Mouse (Mus musculus) CH12.LX (cell line): ENCODE data around the gene St5. TPM values are rescaled to one million over a fixed set of nuclear protein-coding genes. Genes with fewer than 3 reads are reported as not detected.

Source experiments
- DNase-seq: peaks from one replicate; pipeline ENCODE4 v3.0.0-alpha.2; 2013; ENCODE audit errors: extremely low read depth
- H3K27ac ChIP-seq: 2 replicates; pipeline ENCODE4 v1.5.1; 2012; ENCODE audit warnings: low read depth, mild to moderate bottlenecking, control low read depth, moderate library complexity; ENCODE audit not compliant: insufficient read depth
- H3K27me3 ChIP-seq: replicated peaks from 2 replicates; pipeline ENCODE3; 2012; ENCODE audit warnings: inconsistent platforms
- H3K36me3 ChIP-seq, 2 experiments: replicated peaks in 1 of 2; 2 replicates each; pipeline versions ENCODE3 to v1.6.1; 2012; ENCODE audit warnings: inconsistent platforms in 1 of 2, low read length in 1 of 2, mild to moderate bottlenecking in 1 of 2, mixed read lengths in 1 of 2, moderate library complexity in 1 of 2; ENCODE audit not compliant: control insufficient read depth in 1 of 2, insufficient read depth in 1 of 2
- H3K4me1 ChIP-seq, 2 experiments: 2 replicates each; pipeline ENCODE4 v1.6.1; 2012; ENCODE audit warnings: inconsistent platforms in 1 of 2, moderate library complexity in 1 of 2; ENCODE audit not compliant: insufficient read depth in 2 of 2, control insufficient read depth in 1 of 2
- H3K4me2 ChIP-seq: 2 replicates; pipeline ENCODE4 v1.6.1; 2012; ENCODE audit warnings: low read depth, mild to moderate bottlenecking, control low read depth; ENCODE audit not compliant: poor library complexity, insufficient read depth, severe bottlenecking
- H3K4me3 ChIP-seq, 3 experiments: fragments of 150-350 bp in 1 of 3; sonication (generic) in 1 of 3; replicated peaks in 1 of 3; 2 replicates each; pipeline versions ENCODE3 to v1.5.1; 2011 to 2012; ENCODE audit warnings: low read depth in 2 of 3, low read length in 2 of 3, mild to moderate bottlenecking in 2 of 3, moderate library complexity in 2 of 3, control low read depth in 1 of 3, improper control_type of control experiment in 1 of 3, inconsistent platforms in 1 of 3, mixed read lengths in 1 of 3; ENCODE audit not compliant: poor library complexity in 1 of 3
- H3K79me2 ChIP-seq: replicated peaks from 2 replicates; pipeline ENCODE4 v1.6.1; 2012; ENCODE audit warnings: mild to moderate bottlenecking, moderate library complexity; ENCODE audit not compliant: control insufficient read depth, poor library complexity, insufficient read depth, severe bottlenecking; ENCODE audit errors: extremely low read depth
- H3K9ac ChIP-seq: 2 replicates; pipeline ENCODE4 v1.6.1; 2012; ENCODE audit warnings: low read depth, mild to moderate bottlenecking, control low read depth, moderate library complexity; ENCODE audit not compliant: insufficient read depth
- H3K9me3 ChIP-seq: replicated peaks from 2 replicates; pipeline ENCODE3; 2012; ENCODE audit warnings: low read length, inconsistent platforms, mixed read lengths
- BHLHE40 ChIP-seq: IDR thresholded peaks from 2 replicates; pipeline ENCODE4 v1.6.1; 2011; ENCODE audit warnings: mild to moderate bottlenecking, low read depth, low read length, improper control_type of control experiment
- CHD2 ChIP-seq: IDR thresholded peaks from 2 replicates; pipeline ENCODE4 v1.6.1; 2011; ENCODE audit warnings: low read length, improper control_type of control experiment
- ELF1 ChIP-seq: IDR thresholded peaks from 2 replicates; pipeline ENCODE4 v1.6.1; 2014; ENCODE audit warnings: low read depth, mild to moderate bottlenecking, inconsistent platforms, low read length, improper control_type of control experiment
- EP300 ChIP-seq: IDR thresholded peaks from 2 replicates; pipeline ENCODE4 v1.6.1; 2011; ENCODE audit warnings: low read length, improper control_type of control experiment
- ETS1 ChIP-seq: conservative IDR thresholded peaks from 2 replicates; pipeline ENCODE4 v1.6.1; 2012; ENCODE audit warnings: low read depth, mild to moderate bottlenecking, inconsistent platforms, low read length, improper control_type of control experiment, moderate library complexity
- HCFC1 ChIP-seq: IDR thresholded peaks from 2 replicates; pipeline ENCODE4 v1.6.1; 2012; ENCODE audit warnings: low read depth, mild to moderate bottlenecking, inconsistent platforms, low read length, improper control_type of control experiment
- IRF4 ChIP-seq: IDR thresholded peaks from 2 replicates; pipeline ENCODE4 v1.6.1; 2014; ENCODE audit warnings: low read depth, mild to moderate bottlenecking, inconsistent platforms, low read length, improper control_type of control experiment
- JUN ChIP-seq: IDR thresholded peaks from 2 replicates; pipeline ENCODE4 v1.6.1; 2011; ENCODE audit warnings: low read depth, mild to moderate bottlenecking, low read length, improper control_type of control experiment, moderate library complexity; ENCODE audit not compliant: insufficient read depth
- JUND ChIP-seq: conservative IDR thresholded peaks from 2 replicates; pipeline ENCODE4 v1.6.1; 2011; ENCODE audit warnings: low read depth, low read length, improper control_type of control experiment
- MAFK ChIP-seq: IDR thresholded peaks from 2 replicates; pipeline ENCODE4 v1.6.1; 2011; ENCODE audit warnings: low read length, improper control_type of control experiment; ENCODE audit not compliant: insufficient replicate concordance
- MAX ChIP-seq: IDR thresholded peaks from 2 replicates; pipeline ENCODE4 v1.6.1; 2011; ENCODE audit warnings: low read length, improper control_type of control experiment
- MXI1 ChIP-seq: IDR thresholded peaks from 2 replicates; pipeline ENCODE4 v1.6.1; 2011; ENCODE audit warnings: mild to moderate bottlenecking, low read depth, low read length, improper control_type of control experiment
- NRF1 ChIP-seq: IDR thresholded peaks from 2 replicates; pipeline ENCODE4 v1.6.1; 2014; ENCODE audit warnings: low read depth, mild to moderate bottlenecking, inconsistent platforms, low read length, improper control_type of control experiment, moderate library complexity
- POLR2AphosphoS2 ChIP-seq: IDR thresholded peaks from 2 replicates; pipeline ENCODE4 v1.6.1; 2011; ENCODE audit warnings: low read depth, low read length, improper control_type of control experiment
- SIN3A ChIP-seq: IDR thresholded peaks from 2 replicates; pipeline ENCODE4 v1.6.1; 2012; ENCODE audit warnings: low read length, improper control_type of control experiment, inconsistent platforms
- SMC3 ChIP-seq: IDR thresholded peaks from 2 replicates; pipeline ENCODE4 v1.6.1; 2011; ENCODE audit warnings: low read depth, low read length, improper control_type of control experiment
- USF1 ChIP-seq: IDR thresholded peaks from 2 replicates; pipeline ENCODE4 v1.6.1; 2014; ENCODE audit warnings: low read depth, mild to moderate bottlenecking, inconsistent platforms, low read length, improper control_type of control experiment
- dilution Hi-C: fragments of 300-500 bp; cut with MboI; formaldehyde crosslinking; loops from 2 replicates; pipeline ENCODE4 v1.14.3; 2020; ENCODE audit warnings: low sequenced_read_pairs; ENCODE audit not compliant: extremely low pct_unique_long_range_greater_than_20kb, extremely low pct_ligation_motif_present
- in situ Hi-C: fragments of 300-500 bp; cut with MboI; formaldehyde crosslinking; loops from 3 replicates; pipeline ENCODE4 v1.14.3; 2019; ENCODE audit warnings: low sequenced_read_pairs, low pct_ligation_motif_present, low pct_unique_long_range_greater_than_20kb, mixed read lengths
- polyA plus RNA-seq: library from polyadenylated mRNA; unstranded; fragments of >175 nt; gene quantifications from 2 replicates; pipeline ENCODE4 v1.2.1, GENCODE M21; 2012; ENCODE audit warnings: low read depth; ENCODE audit not compliant: insufficient read length
- total RNA-seq, 2 experiments: library from RNA; depleted of rRNA; stranded (reverse); fragments of 300-350 nt in 1 of 2; fragments of >200 nt in 1 of 2; gene quantifications; 2 replicates each; pipeline ENCODE4 v1.2.3; 2012 to 2014

The St5 gene
- total and polyA plus RNA-seq, 3 experiments: 1.3 to 3.4 (median 1.6) TPM

DNA sequence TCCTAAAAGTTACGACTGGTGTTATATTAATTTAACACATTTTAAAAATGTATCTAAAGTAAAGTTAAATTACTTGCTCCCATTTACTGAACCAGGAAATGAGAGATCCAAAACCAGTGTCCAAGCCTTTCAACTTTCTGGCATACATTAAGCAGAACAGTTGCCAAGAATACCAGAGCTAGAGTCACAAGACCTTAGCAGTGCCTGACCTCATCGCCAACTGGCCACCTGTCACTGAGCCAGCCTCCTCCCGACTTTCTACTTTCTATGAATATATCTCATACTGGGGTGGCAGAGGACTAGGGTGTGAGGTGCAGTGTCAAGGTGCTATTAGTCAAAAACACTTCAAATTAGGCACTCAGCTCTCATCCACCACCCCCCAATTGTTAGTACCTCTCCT, 85.6 kb downstream of the St5 start:
- Histone ChIP-seq H3K4me1 (peaks cover 3 to 21% of the 10 kb centered on the region in 2 experiments; a peak in 3 of 4 replicates), H3K4me2 (no peak overlapping the region)

DNA sequence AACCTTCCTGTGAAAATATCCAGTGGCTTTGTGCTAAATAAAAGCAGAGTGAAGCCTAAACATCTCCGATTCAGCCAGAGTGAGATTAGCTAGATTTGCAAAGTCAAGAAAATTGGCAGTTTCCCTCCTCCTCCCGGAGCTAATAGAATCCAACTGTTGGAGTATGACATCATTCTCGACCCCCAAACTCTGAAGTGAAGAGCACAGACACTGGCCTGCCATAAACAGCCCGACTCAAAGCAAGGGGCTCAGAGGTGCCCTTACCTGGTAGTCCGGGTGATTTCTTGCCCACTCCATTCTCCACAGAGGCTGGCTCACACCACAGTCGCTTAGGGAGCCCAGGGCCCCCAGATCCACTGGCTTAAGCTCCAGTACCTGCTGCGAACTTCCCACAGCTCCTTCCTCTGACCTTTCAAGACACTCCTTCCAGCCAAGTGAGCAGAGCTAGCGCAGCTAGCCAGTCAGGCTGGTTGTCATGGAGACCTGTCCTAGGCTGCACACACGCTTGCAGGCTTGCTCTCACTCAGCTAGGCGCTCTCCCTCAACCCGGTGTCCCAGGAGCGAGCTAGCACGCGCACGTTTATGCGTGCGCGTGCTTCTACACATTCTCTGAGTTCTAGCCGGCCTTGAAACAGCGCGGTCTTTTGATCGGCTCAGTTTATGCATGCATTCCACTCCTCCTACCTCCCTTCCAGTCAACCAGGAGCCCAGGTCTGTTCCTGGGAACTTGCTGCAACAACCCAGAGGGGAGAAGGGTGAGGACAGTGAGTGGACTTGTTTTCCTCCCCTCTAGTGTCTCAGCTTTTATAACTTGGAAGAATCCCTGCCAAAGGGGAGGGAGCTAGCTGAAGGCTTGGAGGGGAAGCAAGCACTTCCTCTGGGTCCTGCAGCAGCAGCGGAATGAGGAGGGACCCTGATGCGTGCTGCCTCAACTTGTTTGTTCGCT, 87.1 kb downstream of the St5 start:
- DNase-seq: no peak
- H3K9ac ChIP-seq: no peak overlapping the region
- H3K27ac ChIP-seq: no peak overlapping the region
- in situ Hi-C loops (no loop called here), dilution Hi-C loops (no loop called here)
- no peak overlapping the region for H3K4me3 ChIP-seq
- H3K27me3 ChIP-seq: no peaks in the 10 kb centered on the region
- H3K36me3 ChIP-seq: no peaks in the 10 kb centered on the region
- no peak overlapping the region for H3K4me2 ChIP-seq
- TF ChIP-seq HCFC1 (no peak), NRF1 (no peak), MAFK (no peak), BHLHE40 (no peak), CHD2 (no peak), ELF1 (no peak), ETS1 (no peak), SMC3 (no peak), POLR2AphosphoS2 (no peak), MXI1 (no peak), EP300 (no peak), SIN3A (no peak), JUND (no peak), IRF4 (no peak), USF1 (no peak)
- no peaks in the 10 kb centered on the region for H3K9me3 ChIP-seq
- peaks cover 3 to 23% of the 10 kb centered on the region in 2 experiments; a peak in 3 of 4 replicates for H3K4me1 ChIP-seq
- no peaks in the 10 kb centered on the region for H3K79me2 ChIP-seq

More for the DNA sequence above, 85.6 kb downstream of the St5 start:
- TF ChIP-seq MAX (no peak), SMC3 (no peak), JUN (0 out of 2 replicates have a peak, but pooled peaks have one; percentile 8)
- Histone ChIP-seq H3K9me3 (no peaks in the 10 kb centered on the region), H3K9ac (no peak overlapping the region), H3K4me3 (no peak overlapping the region), H3K79me2 (no peaks in the 10 kb centered on the region), H3K27me3 (no peaks in the 10 kb centered on the region), H3K27ac (no peak overlapping the region), H3K36me3 (no peaks in the 10 kb centered on the region)
- dilution Hi-C loops: no loop called here
- no peak for DNase-seq
- in situ Hi-C loops: no loop called here
